ENCODE assay signal across 8 mouse cellular contexts in genomic region chr8:126592381-126592770, GRCm38 (mm10). TPM values are rescaled to one million over a fixed set of nuclear protein-coding genes. Genes with fewer than 3 reads are reported as not detected.
A peak's percentile ranks its signal among the peaks of the same experiment; 100 is the strongest.
DNase-seq lines count a peak whose midpoint lies in the region; ATAC-seq and TF ChIP-seq lines count a peak whose summit lies in the region.

No protein-coding gene starts in this region.

- peak; percentile 96 for DNase-seq in heart, adult 11 months
- DNase-seq in heart, postnatal 14 days: no peak
- peak; percentile 42 for DNase-seq in 416B (ENCODE audit: low read depth)
- DNase-seq in forebrain, embryonic 14.5 days (ENCODE audit: low spot score): no peak
- DNase-seq in midbrain, embryonic 14.5 days: peak; percentile 67
- DNase-seq in thymus, postnatal 14 days: peak; percentile 66

- H3K4me3 ChIP-seq in bone marrow macrophage, adult 2 months (ENCODE audit: insufficient read depth, low read length): peak overlapping the region; percentile 86
- peak overlapping the region; percentile 99 for H3K4me3 ChIP-seq in forebrain, embryonic 14.5 days (ENCODE audit: low read depth, low read length)
- H3K4me3 ChIP-seq in intestine, embryonic 15.5 days (replicated peaks): peak overlapping the region; percentile 99
- peak overlapping the region; percentile 99 for H3K4me3 ChIP-seq in midbrain, embryonic 14.5 days (replicated peaks; ENCODE audit: low read depth, low read length)

- H3K27ac ChIP-seq in bone marrow macrophage, adult 2 months (ENCODE audit: insufficient read depth, low read depth, low read length): peak overlapping the region; percentile 97
- H3K27ac ChIP-seq in forebrain, embryonic 14.5 days (ENCODE audit: low read depth, low read length): peak overlapping the region; percentile 100
- H3K27ac ChIP-seq in intestine, embryonic 15.5 days: peak overlapping the region; percentile 100
- H3K27ac ChIP-seq in midbrain, embryonic 14.5 days (replicated peaks; ENCODE audit: low read depth, low read length): peak overlapping the region; percentile 99

- no peak for TF ChIP-seq CTCF in bone marrow macrophage, adult 2 months (IDR thresholded peaks at IDR 0.05; ENCODE audit: low read depth, low read length)

- intact Hi-C loops in heart, postnatal 14 days (cut with DNase I): no loop called here

- H3K4me1 ChIP-seq in bone marrow macrophage, adult 2 months (ENCODE audit: control insufficient read depth, insufficient read depth, low read length): peaks cover 12% of the 10 kb centered on the region
- H3K4me1 ChIP-seq in forebrain, embryonic 14.5 days (ENCODE audit: control insufficient read depth, insufficient read depth, low read length): peaks cover 54% of the 10 kb centered on the region
- peaks cover 30% of the 10 kb centered on the region for H3K4me1 ChIP-seq in intestine, embryonic 15.5 days (replicated peaks)
- peaks cover 60% of the 10 kb centered on the region for H3K4me1 ChIP-seq in midbrain, embryonic 14.5 days (ENCODE audit: control insufficient read depth, insufficient read depth, low read length)

- H3K9ac ChIP-seq in forebrain, embryonic 14.5 days (ENCODE audit: low read length): peak overlapping the region; percentile 100
- H3K9ac ChIP-seq in intestine, embryonic 15.5 days: peak overlapping the region; percentile 100
- H3K9ac ChIP-seq in midbrain, embryonic 14.5 days (replicated peaks; ENCODE audit: low read length): peak overlapping the region; percentile 99

- TF ChIP-seq POLR2A in bone marrow macrophage, adult 2 months (IDR thresholded peaks at IDR 0.05; ENCODE audit: borderline replicate concordance, low read depth, low read length): no peak

- H3K4me2 ChIP-seq in forebrain, embryonic 14.5 days (ENCODE audit: low read length): peak overlapping the region; percentile 100
- peak overlapping the region; percentile 79 for H3K4me2 ChIP-seq in intestine, embryonic 15.5 days (replicated peaks)
- peak overlapping the region; percentile 100 for H3K4me2 ChIP-seq in midbrain, embryonic 14.5 days (ENCODE audit: low read length)

- no peaks in the 10 kb centered on the region for H3K27me3 ChIP-seq in forebrain, embryonic 14.5 days (replicated peaks; ENCODE audit: control insufficient read depth, insufficient read depth, low read length)
- H3K27me3 ChIP-seq in intestine, embryonic 15.5 days (replicated peaks): no peaks in the 10 kb centered on the region
- no peaks in the 10 kb centered on the region for H3K27me3 ChIP-seq in midbrain, embryonic 14.5 days (ENCODE audit: control insufficient read depth, insufficient read depth, low read length)

- peaks cover 33% of the 10 kb centered on the region for H3K36me3 ChIP-seq in forebrain, embryonic 14.5 days (ENCODE audit: control insufficient read depth, insufficient read depth, low read length)
- peaks cover 6% of the 10 kb centered on the region; the same call in 1 of the 2 replicates for H3K36me3 ChIP-seq in intestine, embryonic 15.5 days
- H3K36me3 ChIP-seq in midbrain, embryonic 14.5 days (ENCODE audit: control insufficient read depth, insufficient read depth, low read length): peaks cover 23% of the 10 kb centered on the region

- whole genome bisulfite sequencing in forebrain, embryonic 14.5 days: 1% methylated on average over 32 of the region's 45 CpGs
- WGBS in intestine, embryonic 15.5 days: under 1% methylated on average over 42 of the region's 45 CpGs
- WGBS in midbrain, embryonic 14.5 days: under 1% methylated on average over 42 of the region's 45 CpGs

- no peak for ATAC-seq in forebrain, embryonic 14.5 days
- ATAC-seq in intestine, embryonic 15.5 days: no peak
- ATAC-seq in midbrain, embryonic 14.5 days (ENCODE audit: low FRiP score, low TSS enrichment): no peak

- H3K9me3 ChIP-seq in forebrain, embryonic 14.5 days (replicated peaks; ENCODE audit: control insufficient read depth, low read length): no peaks in the 10 kb centered on the region
- no peaks in the 10 kb centered on the region for H3K9me3 ChIP-seq in intestine, embryonic 15.5 days
- no peaks in the 10 kb centered on the region for H3K9me3 ChIP-seq in midbrain, embryonic 14.5 days (ENCODE audit: control insufficient read depth, low read length)

RNA-seq across cellular contexts. Expression of gene Irf2bp2, which starts 1.4 kb away (rescaled TPM):
- total RNA-seq in heart, postnatal 14 days (2021): 100 to 1,000 TPM; 124 to 140 TPM
- 163 and 167 TPM in 2 replicates for polyA plus RNA-seq in bone marrow macrophage, adult 2 months (2012; ENCODE audit: insufficient read depth, insufficient read length, missing spikeins)
- 7.9 and 8.3 TPM in 2 replicates for polyA plus RNA-seq in forebrain, embryonic 14.5 days (2014; fragmentation: Nextera tagmentation; extraction: Ambion mirVana)
- 14.1 and 16.1 TPM in 2 replicates for polyA plus RNA-seq in intestine, embryonic 15.5 days (2015; fragmentation: Nextera tagmentation; extraction: Ambion mirVana)
- polyA plus RNA-seq in midbrain, embryonic 14.5 days (2014; fragmentation: Nextera tagmentation; extraction: Ambion mirVana): 7.8 and 9.8 TPM in 2 replicates

Comparison
In these comparisons a context has a peak if more than half of its experiments do, and no peak if none do; other contexts are left out.
1. DNase-seq: peak in heart, adult 11 months (single experiment), 416B (single experiment), midbrain, embryonic 14.5 days (single experiment) and thymus, postnatal 14 days (single experiment); none in heart, postnatal 14 days (0 of 2) and forebrain, embryonic 14.5 days (single experiment).
2. Peak in every context shown above with its lines, with median percentiles within 50 percentile points of each other: H3K27ac ChIP-seq, H3K4me3 ChIP-seq, H3K4me2 ChIP-seq and H3K9ac ChIP-seq.